Mouse (Mus musculus): ENCODE measurements around the gene Sec61a1. TPM values are rescaled to one million over a fixed set of nuclear protein-coding genes. Genes with fewer than 3 reads are reported as not detected.

Gene Sec61a1
- polyA plus RNA-seq, 1 experiment from 2014 or later = 277 TPM

GRCm38 (mm10) chr6:88483111-88483510, 35.6 kb downstream of the Sec61a1 start:
- Histone ChIP-seq H3K27ac (ENCODE audit: low read length) (no peak overlapping the region), H3K4me1 (ENCODE audit: control insufficient read depth, insufficient read depth, low read length) (no peaks in the 10 kb centered on the region), H3K9ac (ENCODE audit: low read depth, low read length) (no peak overlapping the region), H3K36me3 (ENCODE audit: control insufficient read depth, insufficient read depth, low read length) (peaks cover 27% of the 10 kb centered on the region), H3K27me3 (replicated peaks; ENCODE audit: control insufficient read depth, insufficient read depth, low read length) (no peaks in the 10 kb centered on the region), H3K4me3 (ENCODE audit: low read length) (no peak overlapping the region), H3K9me3 (ENCODE audit: control insufficient read depth, low read length) (no peaks in the 10 kb centered on the region), H3K4me2 (ENCODE audit: low read depth, low read length) (no peak overlapping the region)
- 70% methylated on average over 7 of the region's 7 CpGs for WGBS
- ATAC-seq = no peak

- H3K36me3 ChIP-seq (ENCODE audit: control insufficient read depth, insufficient read depth, low read length) = peaks cover 20% of the 10 kb centered on the region
- WGBS = 52% methylated on average over 6 of the region's 6 CpGs
- no peaks in the 10 kb centered on the region for H3K4me1 ChIP-seq (ENCODE audit: control insufficient read depth, insufficient read depth, low read length)
- H3K9me3 ChIP-seq (ENCODE audit: control insufficient read depth, low read length) = no peaks in the 10 kb centered on the region
- no peak overlapping the region for H3K4me2 ChIP-seq (ENCODE audit: low read depth, low read length)
- no peaks in the 10 kb centered on the region for H3K27me3 ChIP-seq (replicated peaks; ENCODE audit: control insufficient read depth, insufficient read depth, low read length)
- H3K9ac ChIP-seq (ENCODE audit: low read depth, low read length) = no peak overlapping the region
- H3K27ac ChIP-seq (ENCODE audit: low read length) = no peak overlapping the region
- no peak overlapping the region for H3K4me3 ChIP-seq (ENCODE audit: low read length)
- ATAC-seq = no peak
These were observed 38.3 kb downstream of the Sec61a1 start for GRCm38 (mm10) chr6:88480421-88480820.

- 78% methylated on average over 6 of the region's 6 CpGs for WGBS
- no peak overlapping the region for H3K4me2 ChIP-seq (ENCODE audit: low read depth, low read length)
- H3K4me3 ChIP-seq (ENCODE audit: low read length) = no peak overlapping the region
- no peaks in the 10 kb centered on the region for H3K9me3 ChIP-seq (ENCODE audit: control insufficient read depth, low read length)
- peaks cover 17% of the 10 kb centered on the region for H3K36me3 ChIP-seq (ENCODE audit: control insufficient read depth, insufficient read depth, low read length)
- no peak overlapping the region for H3K27ac ChIP-seq (ENCODE audit: low read length)
- no peak overlapping the region for H3K9ac ChIP-seq (ENCODE audit: low read depth, low read length)
- peaks cover 9% of the 10 kb centered on the region for H3K4me1 ChIP-seq (ENCODE audit: control insufficient read depth, insufficient read depth, low read length)
- H3K27me3 ChIP-seq (replicated peaks; ENCODE audit: control insufficient read depth, insufficient read depth, low read length) = no peaks in the 10 kb centered on the region
- no peak for ATAC-seq
These were observed 48.8 kb downstream of the Sec61a1 start for GRCm38 (mm10) chr6:88469878-88470277.

- H3K4me2 ChIP-seq (ENCODE audit: low read depth, low read length) = peak within 1 kb of the TSS; percentile 72
These were observed 53.4 kb downstream of the Sec61a1 start, which contains the start of gene Ruvbl1 for GRCm38 (mm10) chr6:88465181-88465920. Gene Ruvbl1 (plus strand): TSS chr6:88465409.

GRCm38 (mm10) chr6:88454545-88454944, 64.2 kb downstream of the Sec61a1 start:
- no peak overlapping the region for H3K4me3 ChIP-seq (ENCODE audit: low read length)
- WGBS = 64% methylated on average over 2 of the region's 2 CpGs
- H3K27me3 ChIP-seq (replicated peaks; ENCODE audit: control insufficient read depth, insufficient read depth, low read length) = no peaks in the 10 kb centered on the region
- H3K36me3 ChIP-seq (ENCODE audit: control insufficient read depth, insufficient read depth, low read length) = no peaks in the 10 kb centered on the region
- H3K4me1 ChIP-seq (ENCODE audit: control insufficient read depth, insufficient read depth, low read length) = no peaks in the 10 kb centered on the region
- no peaks in the 10 kb centered on the region for H3K9me3 ChIP-seq (ENCODE audit: control insufficient read depth, low read length)
- ATAC-seq = no peak
- no peak overlapping the region for H3K4me2 ChIP-seq (ENCODE audit: low read depth, low read length)
- H3K9ac ChIP-seq (ENCODE audit: low read depth, low read length) = no peak overlapping the region
- H3K27ac ChIP-seq (ENCODE audit: low read length) = no peak overlapping the region

More at GRCm38 (mm10) chr6:88465181-88465920, 53.4 kb downstream of the Sec61a1 start, which contains the start of gene Ruvbl1:
- H3K9ac ChIP-seq (ENCODE audit: low read depth, low read length) = peak within 1 kb of the TSS; percentile 77
- peaks cover 2% of the 10 kb centered on the region; the same call in 1 of the 2 replicates for H3K36me3 ChIP-seq (ENCODE audit: control insufficient read depth, insufficient read depth, low read length)
- H3K27me3 ChIP-seq (replicated peaks; ENCODE audit: control insufficient read depth, insufficient read depth, low read length) = no peaks in the 10 kb centered on the region
- no peak within 1 kb of the TSS for H3K27ac ChIP-seq (ENCODE audit: low read length)
- under 1% methylated on average over 42 of the region's 42 CpGs for WGBS
- ATAC-seq = peak; percentile 100
- H3K4me3 ChIP-seq (ENCODE audit: low read length) = peak within 1 kb of the TSS; percentile 68
- no peaks in the 10 kb centered on the region for H3K9me3 ChIP-seq (ENCODE audit: control insufficient read depth, low read length)
- peaks cover 9% of the 10 kb centered on the region for H3K4me1 ChIP-seq (ENCODE audit: control insufficient read depth, insufficient read depth, low read length)

Other genes with a start within 250 kb of the Sec61a1 start
- 34.4 and 40.8 TPM in 2 replicates for gene Eefsec, start 72.4 kb downstream of the Sec61a1 start, polyA plus RNA-seq (2015; fragmentation: Nextera tagmentation; extraction: Ambion mirVana)
- gene Ruvbl1, start 53.5 kb downstream of the Sec61a1 start, polyA plus RNA-seq (2015; fragmentation: Nextera tagmentation; extraction: Ambion mirVana) = 112 and 125 TPM in 2 replicates
- 0.21 and 0.32 TPM in 2 replicates for gene Kbtbd12, start 119.0 kb upstream of the Sec61a1 start, polyA plus RNA-seq (2015; fragmentation: Nextera tagmentation; extraction: Ambion mirVana)
- 73.3 and 82.8 TPM in 2 replicates for gene Mgll, start 205.5 kb upstream of the Sec61a1 start, polyA plus RNA-seq (2015; fragmentation: Nextera tagmentation; extraction: Ambion mirVana)

All from intestine, embryonic 16.5 days (tissue).